Mouse (Mus musculus) heart, adult 2 months (tissue): ENCODE results near the gene Pdzrn3. TPM values are rescaled to one million over a fixed set of nuclear protein-coding genes. Genes with fewer than 3 reads are reported as not detected.

ENCODE experiments used
- DNase-seq, 2 experiments: peaks; one replicate each; pipeline ENCODE4 v3.0.0; 2021
- H3K27ac ChIP-seq: fragments of 200-600 bp; 2 replicates; pipeline ENCODE4 v1.8.1; 2022
- H3K27me3 ChIP-seq: fragments of 200-500 bp; 2 replicates; pipeline ENCODE4 v1.6.1; 2012; ENCODE audit warnings: mild to moderate bottlenecking, low read length, inconsistent platforms, mixed read lengths; ENCODE audit not compliant: control insufficient read depth, insufficient read depth
- H3K36me3 ChIP-seq: fragments of 200-500 bp; 2 replicates; pipeline ENCODE4 v1.6.1; 2012; ENCODE audit warnings: low read length, inconsistent platforms; ENCODE audit not compliant: control insufficient read depth, insufficient read depth
- H3K4me1 ChIP-seq: fragments of 200-500 bp; 2 replicates; pipeline ENCODE4 v1.6.1; 2011; ENCODE audit warnings: low read length; ENCODE audit not compliant: control insufficient read depth, insufficient read depth
- H3K4me3 ChIP-seq: fragments of 200-600 bp; 2 replicates; pipeline ENCODE4 v1.8.1; 2022
- H3K79me2 ChIP-seq: fragments of 200-500 bp; replicated peaks from 2 replicates; pipeline ENCODE4 v1.6.1; 2012; ENCODE audit warnings: mild to moderate bottlenecking, inconsistent platforms, low read length, moderate library complexity, mixed read lengths; ENCODE audit not compliant: control insufficient read depth, insufficient read depth
- H3K9ac ChIP-seq: fragments of 200-500 bp; 2 replicates; pipeline ENCODE4 v1.6.1; 2012; ENCODE audit warnings: low read depth, mild to moderate bottlenecking, control low read depth, inconsistent platforms, low read length, mixed read lengths
- CTCF ChIP-seq: fragments of 200-600 bp; IDR thresholded peaks from 2 replicates; pipeline ENCODE4 v1.8.1; 2022; ENCODE audit warnings: antibody characterized with exemption, mild to moderate bottlenecking, moderate library complexity
- EP300 ChIP-seq: fragments of 200-500 bp; IDR thresholded peaks from 2 replicates; pipeline ENCODE4 v1.6.1; 2011; ENCODE audit warnings: low read depth, low read length, control low read depth; ENCODE audit not compliant: insufficient read depth
- POLR2A ChIP-seq: fragments of 200-500 bp; IDR thresholded peaks from 2 replicates; pipeline ENCODE4 v1.6.1; 2011; ENCODE audit warnings: mild to moderate bottlenecking, low read depth, low read length, control low read depth; ENCODE audit not compliant: insufficient read depth
- WGBS: fragments of 180-500 bp; shearing (Covaris S2); methylation state at CpG from one replicate; pipeline ENCODE4 v1.1.7; 2018; 5-methylcytosine and 5-hydroxymethylcytosine counted together
- intact Hi-C: fragments of 180-260 bp; cut with DNase I; formaldehyde crosslinking; loops from one replicate; pipeline ENCODE4 v1.15.1; 2025
- long read RNA-seq: library from polyadenylated mRNA; stranded (forward); transcript quantifications from one replicate; pipeline ENCODE4 v2.0.0, GENCODE M21; 2021
- polyA plus RNA-seq: library from polyadenylated mRNA; depleted of rRNA; stranded (reverse); fragments of >200 nt; gene quantifications from 2 replicates; pipeline ENCODE4 v1.2.3, GENCODE M21; 2012; rRNA removed
- total RNA-seq, 2 experiments: library from RNA; stranded (reverse); gene quantifications; 2 replicates each; pipeline ENCODE4 v1.2.3; 2021

Gene Pdzrn3
- total RNA-seq (10 to 100 TPM; 28.7 to 32.2 TPM), polyA plus RNA-seq (19.3 and 21.8 TPM in 2 replicates)
- long read RNA-seq, full-length matches to known transcripts: 13 of 26 reads
- long read RNA-seq, partial matches to known transcripts: 4 of 26 reads
- long read RNA-seq, other reads (novel, unspliced or antisense): 9 of 26 reads

- under 1% methylated on average over 109 of the region's 111 CpGs for WGBS
- intact Hi-C loops: loop anchor here (2.0 to 5.0 kb wide), 2 partner anchors 107 to 155 kb away; no protein-coding TSS in a partner anchor
- TF ChIP-seq EP300 (0 out of 2 replicates have a peak, but pooled peaks have one; percentile 6), CTCF (peak; percentile 68), POLR2A (no peak)
- DNase-seq: peak; percentile 73 to 78
- peak within 1 kb of the TSS; percentile 78 for H3K27ac ChIP-seq
- peak within 1 kb of the TSS; percentile 60 for H3K4me3 ChIP-seq
- no peaks in the 10 kb centered on the region for H3K27me3 ChIP-seq
- H3K36me3 ChIP-seq: peaks cover 2% of the 10 kb centered on the region; the same call in 1 of the 2 replicates
- H3K4me1 ChIP-seq: peaks cover 2% of the 10 kb centered on the region; the same call in 1 of the 2 replicates
- peak within 1 kb of the TSS; percentile 72 for H3K9ac ChIP-seq
- H3K79me2 ChIP-seq: no peaks in the 10 kb centered on the region
Observed at GRCm38 (mm10) chr6:101377167-101377934, at the start of gene Pdzrn3. Gene Pdzrn3 (minus strand): TSS chr6:101377897.

- TF ChIP-seq EP300 (no peak), CTCF (no peak), POLR2A (no peak)
- Histone ChIP-seq H3K36me3 (no peaks in the 10 kb centered on the region), H3K27ac (no peak overlapping the region), H3K9ac (no peak overlapping the region), H3K27me3 (no peaks in the 10 kb centered on the region), H3K79me2 (no peaks in the 10 kb centered on the region), H3K4me3 (no peak overlapping the region), H3K4me1 (no peaks in the 10 kb centered on the region)
- WGBS: 52% methylated on average over 3 of the region's 3 CpGs
- intact Hi-C loops: no loop called here
- DNase-seq: no peak
Observed at GRCm38 (mm10) chr6:101427296-101427695, 49.6 kb upstream of the Pdzrn3 start.

GRCm38 (mm10) chr6:101426301-101426700 lies 48.6 kb upstream of the Pdzrn3 start:
- no peak for DNase-seq

GRCm38 (mm10) chr6:101422084-101422954 lies 44.6 kb upstream of the Pdzrn3 start:
- H3K4me3 ChIP-seq: no peak overlapping the region
- intact Hi-C loops: no loop called here
- no peaks in the 10 kb centered on the region for H3K4me1 ChIP-seq
- no peak overlapping the region for H3K9ac ChIP-seq
- no peaks in the 10 kb centered on the region for H3K79me2 ChIP-seq
- TF ChIP-seq POLR2A: no peak
- no peak for TF ChIP-seq CTCF
- no peak for TF ChIP-seq EP300
- H3K27ac ChIP-seq: no peak overlapping the region
- no peaks in the 10 kb centered on the region for H3K27me3 ChIP-seq
- H3K36me3 ChIP-seq: no peaks in the 10 kb centered on the region
- DNase-seq: no peak
- WGBS: 82% methylated on average over 10 of the region's 10 CpGs

More at GRCm38 (mm10) chr6:101426301-101426700, 48.6 kb upstream of the Pdzrn3 start:
- no peaks in the 10 kb centered on the region for H3K79me2 ChIP-seq
- TF ChIP-seq POLR2A (no peak), EP300 (no peak), CTCF (no peak)
- H3K4me1 ChIP-seq: no peaks in the 10 kb centered on the region
- H3K27ac ChIP-seq: no peak overlapping the region
- 81% methylated on average over 4 of the region's 4 CpGs for WGBS
- no peaks in the 10 kb centered on the region for H3K36me3 ChIP-seq
- no peak overlapping the region for H3K4me3 ChIP-seq
- no peaks in the 10 kb centered on the region for H3K27me3 ChIP-seq
- H3K9ac ChIP-seq: no peak overlapping the region
- intact Hi-C loops: no loop called here

GRCm38 (mm10) chr6:101418213-101418612 lies 40.5 kb upstream of the Pdzrn3 start:
- Histone ChIP-seq H3K4me1 (no peaks in the 10 kb centered on the region), H3K27me3 (no peaks in the 10 kb centered on the region), H3K79me2 (no peaks in the 10 kb centered on the region), H3K36me3 (no peaks in the 10 kb centered on the region), H3K27ac (no peak overlapping the region), H3K9ac (no peak overlapping the region), H3K4me3 (no peak overlapping the region)
- intact Hi-C loops: no loop called here
- no peak for DNase-seq
- TF ChIP-seq CTCF (no peak), POLR2A (no peak), EP300 (no peak)
- WGBS: 97% methylated on average over 5 of the region's 5 CpGs
